Mouse (Mus musculus) heart, adult 2 months (tissue): ENCODE results near the gene Syt14. TPM values are rescaled to one million over a fixed set of nuclear protein-coding genes. Genes with fewer than 3 reads are reported as not detected.

Source experiments
- DNase-seq, 2 experiments: peaks; one replicate each; pipeline ENCODE4 v3.0.0; 2021
- H3K27ac ChIP-seq: fragments of 200-600 bp; 2 replicates; pipeline ENCODE4 v1.8.1; 2022
- H3K27me3 ChIP-seq: fragments of 200-500 bp; 2 replicates; pipeline ENCODE4 v1.6.1; 2012; ENCODE audit warnings: mild to moderate bottlenecking, low read length, inconsistent platforms, mixed read lengths; ENCODE audit not compliant: control insufficient read depth, insufficient read depth
- H3K36me3 ChIP-seq: fragments of 200-500 bp; 2 replicates; pipeline ENCODE4 v1.6.1; 2012; ENCODE audit warnings: low read length, inconsistent platforms; ENCODE audit not compliant: control insufficient read depth, insufficient read depth
- H3K4me1 ChIP-seq: fragments of 200-500 bp; 2 replicates; pipeline ENCODE4 v1.6.1; 2011; ENCODE audit warnings: low read length; ENCODE audit not compliant: control insufficient read depth, insufficient read depth
- H3K4me3 ChIP-seq: fragments of 200-600 bp; 2 replicates; pipeline ENCODE4 v1.8.1; 2022
- H3K79me2 ChIP-seq: fragments of 200-500 bp; replicated peaks from 2 replicates; pipeline ENCODE4 v1.6.1; 2012; ENCODE audit warnings: mild to moderate bottlenecking, inconsistent platforms, low read length, moderate library complexity, mixed read lengths; ENCODE audit not compliant: control insufficient read depth, insufficient read depth
- H3K9ac ChIP-seq: fragments of 200-500 bp; 2 replicates; pipeline ENCODE4 v1.6.1; 2012; ENCODE audit warnings: low read depth, mild to moderate bottlenecking, control low read depth, inconsistent platforms, low read length, mixed read lengths
- CTCF ChIP-seq: fragments of 200-600 bp; IDR thresholded peaks from 2 replicates; pipeline ENCODE4 v1.8.1; 2022; ENCODE audit warnings: antibody characterized with exemption, mild to moderate bottlenecking, moderate library complexity
- EP300 ChIP-seq: fragments of 200-500 bp; IDR thresholded peaks from 2 replicates; pipeline ENCODE4 v1.6.1; 2011; ENCODE audit warnings: low read depth, low read length, control low read depth; ENCODE audit not compliant: insufficient read depth
- POLR2A ChIP-seq: fragments of 200-500 bp; IDR thresholded peaks from 2 replicates; pipeline ENCODE4 v1.6.1; 2011; ENCODE audit warnings: mild to moderate bottlenecking, low read depth, low read length, control low read depth; ENCODE audit not compliant: insufficient read depth
- WGBS: fragments of 180-500 bp; shearing (Covaris S2); methylation state at CpG from one replicate; pipeline ENCODE4 v1.1.7; 2018; 5-methylcytosine and 5-hydroxymethylcytosine counted together
- intact Hi-C: fragments of 180-260 bp; cut with DNase I; formaldehyde crosslinking; loops from one replicate; pipeline ENCODE4 v1.15.1; 2025
- polyA plus RNA-seq: library from polyadenylated mRNA; depleted of rRNA; stranded (reverse); fragments of >200 nt; gene quantifications from 2 replicates; pipeline ENCODE4 v1.2.3, GENCODE M21; 2012
- total RNA-seq, 2 experiments: library from RNA; stranded (reverse); gene quantifications; 2 replicates each; pipeline ENCODE4 v1.2.3; 2021

The Syt14 gene
- total and polyA plus RNA-seq, 3 experiments = 0.02 to 0.41 (median 0.34) TPM

- intact Hi-C loops = loop anchor here (5.0 kb wide), 1 partner anchor 116 kb away; no protein-coding TSS in a partner anchor
- H3K27me3 ChIP-seq = no peaks in the 10 kb centered on the region
- no peaks in the 10 kb centered on the region for H3K36me3 ChIP-seq
- TF ChIP-seq EP300 (no peak), CTCF (no peak)
- no peaks in the 10 kb centered on the region for H3K79me2 ChIP-seq
- no peak overlapping the region for H3K4me3 ChIP-seq
- H3K9ac ChIP-seq = no peak overlapping the region
- no peak for DNase-seq
- WGBS = 57% methylated on average over 2 of the region's 2 CpGs
- H3K27ac ChIP-seq = no peak overlapping the region
- H3K4me1 ChIP-seq = peaks cover 3% of the 10 kb centered on the region; the same call in 1 of the 2 replicates
Observed at GRCm38 (mm10) chr1:192898742-192899141, 136.8 kb downstream of the Syt14 start.

- Histone ChIP-seq H3K79me2 (no peaks in the 10 kb centered on the region), H3K4me1 (peaks cover 3% of the 10 kb centered on the region; the same call in 1 of the 2 replicates), H3K4me3 (0 out of 2 replicates have a peak overlapping the region, but pooled peaks have one; percentile 1), H3K27me3 (no peaks in the 10 kb centered on the region), H3K9ac (no peak overlapping the region), H3K36me3 (no peaks in the 10 kb centered on the region), H3K27ac (no peak overlapping the region)
- DNase-seq = peak; percentile 29 to 31
- peak; percentile 57 for TF ChIP-seq CTCF
- no peak for TF ChIP-seq EP300
- TF ChIP-seq POLR2A = no peak
- intact Hi-C loops = loop anchor here (5.0 kb wide), 1 partner anchor 115 kb away; no protein-coding TSS in a partner anchor
- 32% methylated on average over 10 of the region's 10 CpGs for WGBS
Observed at GRCm38 (mm10) chr1:192897218-192897617, 138.4 kb downstream of the Syt14 start.

- H3K36me3 ChIP-seq = no peaks in the 10 kb centered on the region
- TF ChIP-seq POLR2A (no peak), CTCF (no peak), EP300 (no peak)
- peaks cover 3% of the 10 kb centered on the region; the same call in 1 of the 2 replicates for H3K4me1 ChIP-seq
- DNase-seq = no peak
- 57% methylated on average over 3 of the region's 3 CpGs for WGBS
- no peak overlapping the region for H3K4me3 ChIP-seq
- H3K79me2 ChIP-seq = no peaks in the 10 kb centered on the region
- intact Hi-C loops = loop anchor here (5.0 kb wide), 1 partner anchor 114 kb away; no protein-coding TSS in a partner anchor
- H3K27ac ChIP-seq = no peak overlapping the region
- H3K27me3 ChIP-seq = no peaks in the 10 kb centered on the region
- H3K9ac ChIP-seq = no peak overlapping the region
Observed at GRCm38 (mm10) chr1:192896076-192896475, 139.5 kb downstream of the Syt14 start.

- no peaks in the 10 kb centered on the region for H3K4me1 ChIP-seq
- H3K36me3 ChIP-seq = no peaks in the 10 kb centered on the region
- WGBS = 65% methylated on average over 3 of the region's 3 CpGs
- no peak for DNase-seq
- TF ChIP-seq POLR2A (no peak), EP300 (no peak), CTCF (no peak)
- H3K79me2 ChIP-seq = no peaks in the 10 kb centered on the region
- no peak overlapping the region for H3K27ac ChIP-seq
- H3K4me3 ChIP-seq = no peak overlapping the region
- no peak overlapping the region for H3K9ac ChIP-seq
- intact Hi-C loops = no loop called here
- no peaks in the 10 kb centered on the region for H3K27me3 ChIP-seq
Observed at GRCm38 (mm10) chr1:192890716-192891115, 144.9 kb downstream of the Syt14 start.

GRCm38 (mm10) chr1:192882617-192883295 is 152.8 kb downstream of the Syt14 start:
- intact Hi-C loops = no loop called here
- Histone ChIP-seq H3K27ac (no peak overlapping the region), H3K4me3 (no peak overlapping the region), H3K27me3 (no peaks in the 10 kb centered on the region), H3K4me1 (no peaks in the 10 kb centered on the region), H3K79me2 (no peaks in the 10 kb centered on the region), H3K36me3 (no peaks in the 10 kb centered on the region), H3K9ac (no peak overlapping the region)
- TF ChIP-seq EP300 (no peak), CTCF (peak; percentile 69), POLR2A (no peak)
- WGBS = 72% methylated on average over 2 of the region's 2 CpGs
- no peak for DNase-seq

- intact Hi-C loops = no loop called here
- TF ChIP-seq CTCF (peak; percentile 39), POLR2A (no peak)
- Histone ChIP-seq H3K4me1 (no peaks in the 10 kb centered on the region), H3K79me2 (no peaks in the 10 kb centered on the region), H3K36me3 (no peaks in the 10 kb centered on the region), H3K27me3 (no peaks in the 10 kb centered on the region), H3K4me3 (no peak overlapping the region), H3K27ac (no peak overlapping the region), H3K9ac (no peak overlapping the region)
- 84% methylated on average over 4 of the region's 4 CpGs for WGBS
- DNase-seq = no peak
Observed at GRCm38 (mm10) chr1:192880130-192880529, 155.4 kb downstream of the Syt14 start.
